Mouse (Mus musculus): ENCODE results near the gene Spcs3.
"Not testable (repeated sequence)": the region's sequence is repeated elsewhere in the genome, so short reads cannot be mapped to it uniquely, and the experiment has no call there.

The Spcs3 gene

DNA sequence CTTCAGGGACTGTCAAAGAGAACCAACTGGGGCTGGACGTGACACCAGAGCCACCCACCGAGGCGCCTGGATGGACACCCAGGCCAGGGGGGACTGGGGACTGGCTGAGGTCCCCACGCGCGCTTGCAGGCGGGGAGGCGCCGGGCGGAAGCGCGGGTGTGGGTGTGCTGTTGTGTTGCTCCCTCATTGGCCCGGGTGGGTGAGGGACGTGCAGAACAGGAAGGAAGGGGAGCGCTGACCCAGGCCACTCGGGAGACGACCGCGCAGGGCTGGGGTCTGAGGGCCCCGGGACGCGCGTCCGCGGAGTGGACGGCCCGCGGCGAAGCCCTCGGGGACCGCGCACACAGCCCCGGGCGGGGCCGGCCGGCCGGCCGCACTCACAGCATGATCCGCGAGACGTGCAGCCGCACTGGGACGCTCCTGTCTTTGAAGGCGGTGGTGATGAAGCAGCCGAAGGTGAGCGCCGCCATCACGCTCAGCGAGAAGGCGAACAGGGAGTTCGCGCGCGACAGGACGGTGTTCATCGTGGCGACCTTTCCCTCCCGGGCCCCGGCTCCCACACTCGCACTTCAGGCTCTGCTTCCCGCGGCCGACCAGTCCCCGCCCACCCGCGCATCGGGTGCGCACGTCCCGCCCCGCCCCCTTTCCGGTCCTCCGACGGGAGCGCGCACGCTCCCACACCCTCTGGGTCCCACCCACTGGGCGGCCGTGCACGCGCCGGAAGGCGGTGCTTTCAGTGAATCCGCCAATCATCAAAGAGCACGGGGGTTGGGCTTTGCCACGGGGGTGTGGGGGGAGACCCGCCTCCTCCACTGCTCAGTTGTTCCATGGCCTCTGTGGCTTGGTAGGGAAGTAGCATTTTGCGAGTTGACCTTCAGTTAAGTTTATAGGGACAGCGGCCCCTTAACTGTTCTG is at the start of gene Spcs3, which contains the start of gene Asb5:
Spcs3 (minus strand) TSS at position 617 of the 915 bp plus-strand sequence.
Asb5 (plus strand) TSS at position 199 of the 915 bp plus-strand sequence.
- peak; percentile 80 for DNase-seq (ENCODE audit: low spot score)

DNA sequence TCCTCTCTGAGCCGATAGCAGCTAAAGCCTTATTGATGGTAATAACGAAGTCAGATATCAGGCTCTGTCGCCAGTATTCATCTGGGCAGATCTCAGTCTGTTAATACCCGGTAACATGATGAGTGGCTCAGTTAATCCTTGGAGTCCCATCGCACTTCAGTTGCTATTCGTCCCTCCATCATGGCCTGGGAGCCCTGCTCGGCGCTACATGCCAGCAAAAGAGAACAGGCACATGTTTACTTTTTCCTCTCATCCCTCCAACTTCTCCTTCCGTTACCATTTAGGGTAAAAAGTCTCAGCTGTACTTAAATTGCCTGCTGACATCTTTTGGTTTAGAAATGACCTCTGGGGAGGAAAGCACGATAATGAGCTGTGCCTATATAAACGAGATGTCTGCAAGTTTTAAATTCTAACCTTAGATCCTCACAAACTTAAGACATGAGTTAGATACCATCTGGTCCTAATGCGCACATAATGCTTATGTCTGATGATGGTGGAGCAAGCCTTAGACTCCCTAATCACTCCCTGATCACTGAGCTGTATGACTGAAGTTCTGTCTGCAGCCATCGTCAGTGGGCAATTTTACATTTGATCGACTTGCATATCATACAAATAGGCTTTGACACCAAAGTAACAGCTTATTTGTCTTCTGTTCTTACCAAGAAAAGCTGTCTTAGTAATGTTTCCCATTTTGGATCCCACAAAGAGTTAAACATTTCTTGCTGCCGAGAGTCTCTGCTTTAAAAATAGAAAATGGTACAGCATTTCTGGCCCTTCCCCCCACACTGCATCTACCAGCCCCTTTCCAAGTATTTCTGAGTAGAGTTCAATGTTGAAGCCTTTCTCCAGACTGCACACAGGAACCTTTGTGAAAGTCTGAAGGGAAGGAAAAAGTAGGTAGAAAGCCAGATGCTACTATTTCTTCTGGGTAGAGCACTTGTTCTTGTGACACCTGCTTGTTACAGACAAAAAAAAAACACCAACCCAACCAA is 41.1 kb upstream of the Spcs3 start:
- no peak for DNase-seq (ENCODE audit: low spot score)

DNA sequence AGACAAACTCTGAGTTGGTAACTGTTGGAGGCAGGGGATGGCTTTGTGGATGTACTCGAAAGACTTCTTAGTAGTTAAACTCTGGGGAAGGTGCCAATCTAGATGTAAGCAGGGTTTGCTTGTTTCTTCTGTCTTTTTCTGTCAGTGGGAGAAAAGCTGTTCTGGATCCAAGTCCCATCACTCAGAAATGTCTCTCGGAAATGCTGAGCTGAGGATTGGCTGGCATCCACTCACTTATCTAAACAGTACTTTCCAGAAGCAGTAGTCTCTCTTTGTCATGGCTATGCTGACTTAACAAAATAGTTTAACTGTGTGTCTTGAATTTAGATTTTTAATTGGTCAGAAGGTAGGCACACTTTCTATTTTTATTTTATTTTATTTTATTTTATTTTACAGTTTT is 37.4 kb upstream of the Spcs3 start:
- no peak for DNase-seq (ENCODE audit: low spot score)

DNA sequence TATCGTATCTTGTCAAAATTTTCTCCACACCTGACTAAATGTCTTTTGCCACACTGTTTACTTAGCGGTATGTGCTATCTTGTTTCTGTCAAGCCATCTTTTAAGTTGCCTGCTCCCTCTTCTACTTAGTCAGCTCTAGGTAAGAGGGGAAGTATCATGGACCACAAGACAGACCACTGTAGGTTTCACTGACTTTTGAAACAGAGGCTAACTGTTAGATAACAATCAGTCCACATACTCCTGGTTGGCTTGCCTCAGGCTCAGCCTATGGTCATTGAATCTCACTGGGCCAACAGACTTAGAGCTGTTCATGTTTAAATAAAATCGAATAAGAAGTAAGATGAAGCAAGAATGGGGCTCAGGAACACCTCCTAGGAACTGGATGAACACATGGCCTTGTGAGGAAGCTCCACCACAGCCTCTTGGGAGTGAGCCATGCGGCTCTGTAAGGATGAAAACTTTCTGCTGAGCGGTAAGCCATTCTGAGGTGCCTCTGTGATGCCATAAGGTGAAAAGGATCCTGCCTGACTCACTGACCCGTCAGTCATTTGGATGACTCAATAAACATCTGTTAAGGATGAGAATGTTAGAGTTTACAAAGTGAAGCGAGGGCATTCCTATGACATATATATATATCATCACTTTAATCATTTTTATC is 35.9 kb upstream of the Spcs3 start:
- no peak for DNase-seq (ENCODE audit: low spot score)

DNA sequence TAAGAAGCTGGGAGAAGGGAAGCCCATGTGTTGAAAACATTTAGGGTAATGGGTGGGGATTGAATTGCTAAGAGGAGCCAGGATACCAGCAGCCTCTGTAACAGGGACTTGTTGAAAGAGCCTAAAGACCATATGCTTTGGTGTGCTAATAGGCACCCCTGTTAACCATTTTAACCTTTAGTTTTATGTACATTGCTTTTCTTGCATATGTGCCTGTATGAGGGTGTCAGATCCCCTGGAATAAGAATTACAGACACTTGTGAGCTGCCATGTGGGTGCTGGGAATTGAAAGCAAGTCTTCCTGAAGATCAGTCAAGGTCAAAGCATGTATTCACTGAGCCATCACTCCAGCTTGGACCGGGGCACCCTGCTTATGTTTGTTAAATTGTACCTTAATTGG is 35.4 kb upstream of the Spcs3 start:
- DNase-seq (ENCODE audit: low spot score): no peak

DNA sequence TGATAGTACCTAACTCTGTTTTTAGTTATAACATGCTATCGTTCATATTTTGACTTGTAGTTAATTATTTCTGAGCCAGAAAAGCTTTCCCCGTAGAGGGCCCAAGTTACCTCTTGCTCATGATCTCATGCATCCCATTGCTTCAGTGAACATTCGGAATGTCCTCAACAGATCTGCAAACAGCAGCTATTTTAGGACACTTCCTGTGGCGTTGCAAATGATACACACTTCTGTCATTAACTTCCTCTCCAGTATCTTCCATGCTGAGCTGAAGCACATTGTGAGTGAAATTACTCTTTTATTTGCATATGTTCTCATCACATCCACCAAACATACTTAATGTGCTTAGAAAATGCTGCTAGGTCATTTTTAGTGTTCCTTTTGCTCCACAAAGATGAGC is 32.3 kb upstream of the Spcs3 start:
- no peak for DNase-seq (ENCODE audit: low spot score)

DNA sequence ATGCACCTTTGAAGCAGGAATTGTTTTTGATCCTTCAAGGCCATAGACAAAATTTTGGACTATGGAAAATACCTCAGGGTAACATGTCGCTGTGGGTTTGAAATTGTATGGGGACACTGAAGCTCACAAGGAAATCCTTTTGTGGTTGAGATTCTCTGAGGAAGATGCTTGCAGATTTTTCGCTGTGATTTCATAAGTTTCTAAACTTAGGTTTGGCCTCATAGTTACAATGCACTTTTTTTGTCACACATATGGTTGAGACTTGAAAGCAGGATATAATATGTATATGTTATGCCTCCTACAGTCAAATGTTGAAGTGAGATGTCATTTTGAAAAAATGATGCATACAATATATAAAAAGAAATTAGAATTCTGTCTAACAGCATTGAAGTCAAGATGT is 25.1 kb upstream of the Spcs3 start:
- no peak for DNase-seq (ENCODE audit: low spot score)

DNA sequence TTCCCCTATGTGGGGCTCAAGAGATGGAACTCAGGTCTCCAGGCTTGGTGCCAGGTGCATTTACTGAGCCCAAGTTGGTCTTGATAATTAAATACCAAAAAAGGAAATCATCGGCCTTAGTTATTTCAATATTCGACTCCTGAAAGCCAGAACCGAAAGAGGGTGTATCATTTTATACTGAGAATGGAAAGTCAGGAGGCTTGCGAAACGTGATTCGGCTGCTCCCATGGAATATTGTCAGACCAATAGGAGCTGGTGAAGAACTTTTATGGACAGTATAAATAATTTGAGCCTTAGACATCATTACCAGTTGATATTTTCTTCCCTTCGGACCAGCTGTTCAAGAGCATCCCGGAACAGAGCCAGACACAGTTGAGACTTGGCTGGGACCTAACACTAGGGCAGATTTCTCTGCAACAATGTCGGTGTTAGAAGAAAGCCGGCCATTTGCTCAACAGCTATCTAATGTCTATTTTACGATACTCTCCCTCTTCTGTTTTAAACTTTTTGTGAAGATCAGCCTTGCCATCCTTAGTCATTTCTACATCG is 20.3 kb upstream of the Spcs3 start:
- DNase-seq (ENCODE audit: low spot score): no peak

DNA sequence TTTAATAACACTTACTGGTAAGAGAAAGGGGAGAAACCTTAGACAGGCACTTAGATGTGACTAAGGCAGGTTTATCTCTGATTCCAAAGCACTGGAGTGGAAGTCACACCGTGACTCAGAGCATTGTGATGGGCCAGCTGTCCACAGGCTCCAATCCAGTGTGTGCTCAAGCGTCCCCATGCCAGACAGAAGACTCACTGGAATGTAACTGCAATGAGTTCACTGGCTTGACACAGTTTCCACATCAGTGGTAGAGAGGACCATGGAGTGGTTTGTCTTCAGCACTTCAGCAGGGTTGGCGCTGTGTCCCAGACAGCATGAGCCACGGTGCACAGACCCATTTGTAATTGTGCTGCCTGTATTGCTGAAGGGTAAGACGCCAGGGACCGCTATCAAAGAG is 18.6 kb upstream of the Spcs3 start:
- DNase-seq (ENCODE audit: low spot score): no peak

DNA sequence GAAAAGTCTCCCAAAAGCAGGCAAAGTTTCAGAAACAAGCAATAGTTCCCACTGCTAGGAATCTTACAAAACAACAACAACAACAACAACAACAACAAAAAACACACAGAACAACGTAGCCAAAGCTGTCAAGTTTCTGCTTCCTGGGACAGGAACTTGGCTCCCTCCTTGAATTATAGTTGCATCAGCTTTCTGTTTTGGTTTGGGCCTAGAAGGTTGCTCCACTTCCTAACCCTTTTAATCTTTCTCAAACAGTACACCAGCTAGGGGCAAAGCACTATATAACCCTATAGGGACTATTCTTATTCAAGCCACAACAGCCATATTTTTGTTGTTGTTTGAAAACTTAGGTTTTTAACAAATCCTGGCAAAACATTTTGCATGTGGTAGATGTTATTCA is 11.5 kb upstream of the Spcs3 start:
- no peak for DNase-seq (ENCODE audit: low spot score)

DNA sequence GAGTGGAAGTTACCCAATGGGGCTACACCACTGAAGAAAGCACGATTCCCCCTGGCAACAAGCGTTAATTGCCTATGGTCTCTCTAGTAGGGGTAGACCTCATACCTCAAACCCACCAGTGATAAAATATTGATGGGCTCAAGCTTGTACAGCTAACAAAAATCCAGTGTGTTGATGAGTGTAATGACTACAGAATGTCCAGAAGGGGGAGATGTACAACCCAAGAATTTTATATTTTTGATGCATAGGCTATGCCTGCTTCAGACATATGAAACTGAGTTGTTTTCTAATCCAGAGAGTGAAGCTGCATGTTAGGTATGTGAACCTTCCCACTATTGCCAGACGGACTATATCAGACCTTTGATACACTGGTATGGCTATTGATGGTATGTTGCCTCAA is 7.5 kb upstream of the Spcs3 start:
- no peak for DNase-seq (ENCODE audit: low spot score)

DNA sequence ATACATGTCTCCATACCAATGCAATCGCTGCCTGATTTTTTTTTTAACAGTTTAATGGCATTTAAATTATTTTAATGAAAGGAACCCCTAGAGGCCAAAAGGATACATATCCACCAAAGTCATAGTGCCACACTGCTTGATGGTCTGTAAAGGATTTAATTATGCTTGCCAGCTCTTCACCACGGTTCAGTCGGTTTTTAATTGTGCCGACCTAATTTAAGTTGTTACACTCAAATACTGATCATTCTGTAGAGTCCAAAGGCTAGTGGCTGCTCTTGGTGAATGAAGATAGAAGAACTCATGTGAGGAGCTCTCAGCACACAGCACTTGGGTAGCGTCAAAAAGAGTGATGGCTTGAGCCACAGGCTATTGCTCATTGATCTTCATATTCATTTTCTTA is 5.4 kb upstream of the Spcs3 start:
- no peak for DNase-seq (ENCODE audit: low spot score)

DNA sequence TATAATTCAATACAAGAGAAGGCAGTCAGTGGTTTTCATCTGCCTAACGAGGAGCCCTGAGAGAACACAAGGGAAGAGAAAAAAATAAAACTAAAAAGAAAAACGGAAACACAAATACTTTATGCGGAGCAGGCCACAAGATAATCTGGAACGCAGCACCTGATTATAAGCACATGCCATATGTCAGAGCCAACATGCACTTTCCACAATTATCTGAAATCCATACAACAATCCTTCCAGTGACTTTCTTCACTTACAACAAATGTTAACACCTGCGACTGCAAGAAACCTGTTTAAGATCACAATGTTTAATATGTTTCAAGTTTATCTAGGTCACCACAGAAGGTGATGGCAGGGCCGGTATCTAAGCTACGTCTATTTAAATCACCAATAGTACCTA is 1.2 kb downstream of the Spcs3 start:
- no peak for DNase-seq (ENCODE audit: low spot score)

DNA sequence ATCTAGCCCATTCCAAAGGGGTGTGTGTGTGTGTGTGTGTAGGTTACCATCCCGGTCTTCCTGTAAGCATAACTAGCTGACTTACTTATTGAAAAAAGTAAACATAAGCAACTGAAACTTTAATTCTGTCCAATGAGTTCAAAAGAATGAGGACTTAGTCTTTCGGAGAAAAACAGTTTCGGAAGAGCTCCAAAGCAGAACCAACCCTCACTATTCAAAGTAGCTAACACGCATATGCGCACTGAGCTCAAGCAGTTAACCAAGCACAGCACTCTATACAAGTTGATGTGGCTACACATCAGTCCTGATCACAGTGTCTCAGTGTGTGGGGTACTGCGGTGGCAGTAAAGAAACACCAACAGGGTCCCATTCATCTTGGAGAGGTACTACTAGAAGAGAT is 3.1 kb downstream of the Spcs3 start:
- DNase-seq (ENCODE audit: low spot score): no peak

DNA sequence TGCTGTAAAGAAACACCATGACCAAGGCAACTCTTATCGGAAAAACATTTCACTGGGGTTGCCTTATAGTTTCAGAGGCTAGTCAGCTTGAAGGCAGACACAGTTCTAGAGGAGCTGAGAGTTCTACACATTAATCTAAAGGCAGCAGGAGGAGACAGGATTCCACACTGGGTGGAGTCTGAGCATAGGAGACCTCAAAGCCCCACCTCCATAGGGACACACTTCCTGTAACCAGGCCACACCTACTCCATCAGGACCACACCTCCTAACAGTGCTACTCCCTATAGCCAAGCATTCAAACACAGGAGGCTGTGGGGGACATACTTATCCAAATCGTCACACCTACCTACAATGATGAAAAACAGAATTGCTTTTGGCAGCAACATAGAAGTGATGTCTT is 4.2 kb downstream of the Spcs3 start:
- DNase-seq (ENCODE audit: low spot score): no peak

DNA sequence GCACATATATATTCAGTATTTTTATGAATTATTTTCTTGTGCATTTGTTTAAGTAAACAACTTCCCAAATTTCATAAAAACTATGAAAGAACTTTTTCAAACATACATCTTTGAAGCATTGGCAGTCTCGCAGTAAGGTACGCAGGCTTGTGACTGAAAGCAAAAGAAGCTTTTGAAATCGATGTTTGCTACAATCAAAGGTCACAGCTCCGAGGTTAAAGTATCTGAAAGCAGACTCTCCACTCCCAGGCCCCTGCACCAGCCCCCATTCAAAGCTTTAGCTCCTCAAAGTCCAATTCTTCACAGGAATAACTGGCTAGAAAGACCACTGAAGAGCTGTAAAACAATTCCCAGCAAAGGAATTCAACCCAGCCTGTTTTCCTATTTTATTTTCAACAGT is 9.3 kb downstream of the Spcs3 start:
- no peak for DNase-seq (ENCODE audit: low spot score)

DNA sequence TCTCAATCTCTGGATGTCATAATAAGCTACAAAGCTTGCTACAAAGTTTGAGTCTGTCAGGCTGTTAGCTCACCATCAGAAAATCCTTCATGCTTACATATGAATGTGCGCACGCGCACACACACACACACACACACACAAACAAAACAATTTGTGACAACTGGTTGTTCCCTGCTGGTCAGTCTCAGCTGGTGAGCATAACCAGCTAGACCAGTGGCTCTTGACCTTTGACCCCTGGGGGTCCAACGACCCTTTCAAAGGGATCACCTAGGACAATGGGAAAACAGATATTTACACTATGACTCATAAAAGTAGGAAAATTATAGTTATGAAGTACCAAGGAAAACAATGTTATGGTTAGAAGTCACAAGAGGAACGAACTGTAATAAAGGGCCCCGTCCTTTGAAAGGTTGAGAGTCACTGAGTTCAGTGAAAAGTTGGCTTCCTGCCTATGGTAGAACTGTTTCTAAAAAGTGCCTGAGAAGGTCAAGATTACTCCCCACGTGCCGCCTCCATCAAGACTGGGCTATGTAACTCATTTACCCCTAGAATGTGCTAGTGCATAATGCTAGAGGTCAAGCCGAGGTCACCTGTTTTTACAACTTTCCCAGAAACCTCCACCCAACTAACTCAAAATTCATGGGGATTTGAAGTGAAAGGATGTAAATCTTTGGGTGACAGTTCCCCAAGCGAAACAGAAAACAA is 10.9 kb downstream of the Spcs3 start:
- no peak for DNase-seq (ENCODE audit: low spot score)

DNA sequence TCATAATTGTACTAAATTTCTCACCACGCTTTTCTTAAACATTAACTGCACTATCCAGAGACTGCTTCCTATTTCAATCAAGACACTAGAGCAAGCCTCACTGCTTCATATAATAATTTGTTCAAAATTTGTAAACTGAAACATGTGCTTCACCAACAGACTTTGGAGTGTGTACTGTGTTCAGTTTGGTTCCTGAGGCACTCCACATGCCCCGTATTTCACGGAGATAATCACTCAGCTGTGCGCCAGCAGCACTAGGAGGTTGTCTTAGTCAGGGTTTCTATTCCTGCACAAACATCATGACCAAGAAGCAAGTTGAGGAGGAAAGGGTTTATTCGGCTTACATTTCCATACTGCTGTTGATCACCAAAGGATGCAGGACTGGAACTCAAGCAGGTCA is 17.6 kb downstream of the Spcs3 start:
- not testable (repeated sequence) for DNase-seq (ENCODE audit: low spot score)

DNA sequence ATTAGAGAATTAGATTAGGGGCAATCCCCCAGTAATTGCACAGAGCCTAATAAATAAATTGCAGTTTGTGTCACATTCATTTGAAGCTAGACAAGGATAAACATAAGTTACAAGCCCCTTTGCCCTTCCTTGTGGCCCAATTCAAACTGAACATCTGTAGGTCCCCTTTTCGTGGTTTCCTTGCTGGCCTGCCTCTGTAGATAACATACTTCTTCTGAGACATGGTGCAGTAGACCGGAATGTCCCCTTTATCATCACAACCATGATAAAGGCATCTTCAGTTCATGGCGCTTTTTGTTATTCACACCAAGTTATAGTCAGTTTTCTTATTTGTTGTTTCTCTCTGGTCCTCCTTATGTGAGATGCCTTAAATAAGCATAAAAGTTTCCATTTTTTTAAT is 18.0 kb downstream of the Spcs3 start:
- no peak for DNase-seq (ENCODE audit: low spot score)

DNA sequence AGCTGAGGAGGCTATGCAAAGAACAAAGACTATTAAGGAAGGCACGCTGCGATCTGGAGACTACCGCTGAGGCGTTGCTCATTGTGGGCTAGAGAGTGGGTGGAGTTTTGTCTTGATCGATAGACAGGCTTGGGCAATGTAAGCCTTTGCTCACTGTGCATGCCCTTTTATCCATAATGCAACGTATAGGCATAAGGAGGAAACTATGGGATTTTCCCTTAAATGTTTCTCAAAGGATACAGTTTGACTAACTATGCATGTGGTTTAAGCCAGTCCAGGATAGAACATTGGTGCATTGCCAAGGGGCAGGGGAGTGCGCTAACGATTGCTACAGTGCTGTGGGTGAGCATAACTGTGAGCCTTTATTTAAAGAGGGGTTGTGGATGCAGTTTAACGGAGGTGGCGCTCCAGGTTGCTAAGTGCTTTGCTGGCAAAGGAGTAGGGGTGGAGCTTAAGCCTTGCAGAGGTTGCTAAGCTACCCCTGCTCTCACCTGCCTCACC is 20.5 kb downstream of the Spcs3 start:
- no peak for DNase-seq (ENCODE audit: low spot score)

DNA sequence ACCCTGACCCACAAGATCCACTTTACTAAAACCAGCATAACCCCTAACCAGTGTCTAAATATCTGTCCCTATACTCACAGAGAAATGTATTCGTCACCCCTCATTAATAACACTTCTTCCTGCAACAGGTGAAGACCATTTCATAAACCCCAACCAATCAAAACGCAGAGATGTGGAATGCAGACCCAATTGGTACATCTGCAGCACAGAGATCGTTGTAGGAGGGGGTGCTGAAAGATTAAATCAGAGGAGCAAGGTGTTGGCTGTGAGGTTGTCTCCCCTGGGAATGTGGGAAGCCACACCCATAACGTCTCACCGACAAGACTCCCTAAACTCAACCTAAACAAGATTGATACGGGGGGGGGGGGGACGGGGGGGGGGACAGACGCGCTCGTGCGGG is 21.0 kb downstream of the Spcs3 start:
- DNase-seq (ENCODE audit: low spot score): no peak

All from urinary bladder, postnatal 10 days (tissue).